Mouse (Mus musculus) kidney, postnatal 0 days (tissue): ENCODE data around the gene Cyp2d22. TPM values are rescaled to one million over a fixed set of nuclear protein-coding genes. Genes with fewer than 3 reads are reported as not detected.

Experiments
- ATAC-seq: fragments of 200-750 bp; cut with Nextera tagmentation; replicated peaks from 2 replicates; pipeline ENCODE4 v1.8.0; 2017; ENCODE audit warnings: low read depth, moderate number of reproducible peaks, moderate TSS enrichment, moderate library complexity; ENCODE audit not compliant: low FRiP score
- DNase-seq: peaks from one replicate; pipeline ENCODE4 v3.0.0-alpha.2; 2016; ENCODE audit warnings: low spot score
- H3K27ac ChIP-seq: fragments of 300-500 bp; sonication (generic); 2 replicates; pipeline ENCODE4 v1.5.1; 2014; ENCODE audit warnings: mild to moderate bottlenecking
- H3K27me3 ChIP-seq: fragments of 300-500 bp; sonication (generic); 2 replicates; pipeline ENCODE4 v1.6.1; 2014; ENCODE audit warnings: low read length, mixed read lengths; ENCODE audit not compliant: insufficient read depth
- H3K36me3 ChIP-seq: fragments of 300-500 bp; sonication (generic); 2 replicates; pipeline ENCODE4 v1.6.1; 2014; ENCODE audit warnings: low read length, mixed read lengths; ENCODE audit not compliant: insufficient read depth
- H3K4me1 ChIP-seq: fragments of 300-500 bp; sonication (generic); replicated peaks from 2 replicates; pipeline ENCODE4 v1.6.1; 2014; ENCODE audit warnings: antibody characterized with exemption, low read length, mixed read lengths; ENCODE audit not compliant: insufficient read depth
- H3K4me2 ChIP-seq: fragments of 300-500 bp; sonication (generic); 2 replicates; pipeline ENCODE4 v1.6.1; 2014; ENCODE audit warnings: mild to moderate bottlenecking, low read length, moderate library complexity, mixed read lengths
- H3K4me3 ChIP-seq: fragments of 300-500 bp; sonication (generic); replicated peaks from 2 replicates; pipeline ENCODE4 v1.5.1; 2014; ENCODE audit warnings: low read depth, low read length
- H3K9ac ChIP-seq: fragments of 300-500 bp; sonication (generic); 2 replicates; pipeline ENCODE4 v1.6.1; 2014; ENCODE audit warnings: low read depth, low read length
- H3K9me3 ChIP-seq: fragments of 300-500 bp; sonication (generic); replicated peaks from 2 replicates; pipeline ENCODE4 v1.6.1; 2016; ENCODE audit warnings: low read length, inconsistent platforms, mixed read lengths
- CTCF ChIP-seq: IDR thresholded peaks from 2 replicates; pipeline ENCODE4 v1.5.1; 2016; ENCODE audit warnings: antibody characterized with exemption, low read depth, mild to moderate bottlenecking, moderate library complexity
- WGBS: fragments of 180-500 bp; shearing (Covaris S2); extraction: QIAGEN DNeasy Blood & Tissue Kit; methylation state at CpG from one replicate; pipeline ENCODE4 v1.1.7; 2014; 5-methylcytosine and 5-hydroxymethylcytosine counted together
- polyA plus RNA-seq: library from polyadenylated mRNA; unstranded; fragments of >200 nt; fragmentation: Nextera tagmentation; extraction: Ambion mirVana; gene quantifications from 2 replicates; pipeline ENCODE4 v1.2.1, GENCODE M21; 2015

Gene Cyp2d22
- polyA plus RNA-seq, 1 experiment from 2014 or later = 16.7 TPM

DNA sequence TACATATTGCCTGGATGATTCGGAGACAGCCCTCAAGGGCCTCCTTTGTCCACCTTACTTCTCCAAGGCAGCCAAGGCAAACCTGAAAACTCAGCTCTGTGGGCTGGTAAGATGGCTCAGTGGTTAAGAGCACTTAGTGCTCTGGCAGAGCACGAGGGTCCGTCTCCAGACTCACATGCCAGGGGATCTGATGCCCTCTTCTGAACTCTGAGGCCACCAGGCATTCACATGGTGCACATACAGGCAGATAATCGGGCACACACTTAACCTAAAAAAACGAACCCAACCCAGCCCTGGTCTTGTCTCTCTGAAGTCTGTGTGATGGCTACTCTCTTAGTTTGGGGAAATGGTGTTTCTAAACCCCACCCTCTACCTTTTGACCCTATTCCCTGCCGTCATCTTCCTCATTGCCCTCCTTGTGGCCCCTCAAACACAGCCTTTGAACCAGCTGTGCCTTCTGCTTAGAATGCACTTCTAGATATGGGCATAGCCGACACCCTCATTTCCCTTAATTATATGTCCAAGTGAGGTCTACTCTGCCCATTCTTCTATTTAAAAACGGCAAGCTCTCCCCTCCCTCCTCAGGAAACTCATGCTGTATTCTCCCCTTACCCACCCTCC is 40.3 kb downstream of the Cyp2d22 start:
- ATAC-seq = no peak
- H3K27ac ChIP-seq = no peak overlapping the region

DNA sequence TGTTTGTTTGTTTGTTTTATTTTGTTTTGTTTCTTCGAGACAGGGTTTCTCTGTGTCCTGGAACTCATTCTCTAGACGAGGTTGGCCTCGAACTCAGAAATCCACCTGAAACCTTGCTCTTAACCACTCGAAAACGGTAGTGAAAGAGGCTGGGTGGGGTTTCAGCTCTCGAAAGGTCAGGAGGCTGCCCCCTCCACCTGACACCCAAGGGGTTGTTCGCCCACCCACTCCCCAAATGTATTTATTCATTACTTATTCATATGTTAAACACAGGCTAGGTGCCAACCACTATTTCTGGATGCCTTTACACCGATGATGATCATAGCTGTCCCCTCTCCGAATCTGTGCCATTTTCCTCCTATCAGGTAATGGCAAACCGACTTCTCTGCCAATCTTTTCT is 40.9 kb downstream of the Cyp2d22 start:
- Histone ChIP-seq H3K9ac (peak overlapping the region; percentile 70; the same call in 1 of the 2 replicates), H3K36me3 (peaks cover 12% of the 10 kb centered on the region), H3K4me2 (peak overlapping the region; percentile 64), H3K27me3 (no peaks in the 10 kb centered on the region), H3K4me1 (peaks cover 30% of the 10 kb centered on the region), H3K9me3 (no peaks in the 10 kb centered on the region), H3K4me3 (peak overlapping the region; percentile 63), H3K27ac (peak overlapping the region; percentile 67; the same call in 1 of the 2 replicates)
- 57% methylated on average over 10 of the region's 10 CpGs for WGBS
- TF ChIP-seq CTCF = no peak
- no peak for DNase-seq
- ATAC-seq = no peak

More for the DNA sequence above, 40.3 kb downstream of the Cyp2d22 start:
- Histone ChIP-seq H3K36me3 (peaks cover 12% of the 10 kb centered on the region), H3K9ac (no peak overlapping the region), H3K4me3 (no peak overlapping the region), H3K4me1 (peaks cover 30% of the 10 kb centered on the region), H3K9me3 (no peaks in the 10 kb centered on the region), H3K4me2 (no peak overlapping the region), H3K27me3 (no peaks in the 10 kb centered on the region)
- no peak for DNase-seq
- 71% methylated on average over 8 of the region's 8 CpGs for WGBS
- no peak for TF ChIP-seq CTCF

- Histone ChIP-seq H3K4me3 (peak within 1 kb of the TSS; percentile 63), H3K36me3 (peaks cover 12% of the 10 kb centered on the region), H3K27me3 (no peaks in the 10 kb centered on the region), H3K4me2 (peak within 1 kb of the TSS; percentile 64), H3K9me3 (no peaks in the 10 kb centered on the region), H3K27ac (peak within 1 kb of the TSS; percentile 67), H3K4me1 (peaks cover 29% of the 10 kb centered on the region), H3K9ac (peak within 1 kb of the TSS; percentile 70)
- whole genome bisulfite sequencing = under 1% methylated on average over 41 of the region's 41 CpGs
- DNase-seq (peak; percentile 98), ATAC-seq (peak; percentile 87)
- TF ChIP-seq CTCF = peak; percentile 41
Observed at GRCm38 (mm10) chr15:82338593-82339112, 41.4 kb downstream of the Cyp2d22 start, which contains the start of the genes Naga, Pheta2 and Smdt1. TSS of gene Naga (minus strand) at chr15:82338925. TSS of gene Pheta2 (plus strand) at chr15:82338942. TSS of gene Smdt1 (plus strand) at chr15:82338959.

- peaks cover 24% of the 10 kb centered on the region for H3K4me1 ChIP-seq
- no peak for TF ChIP-seq CTCF
- H3K4me3 ChIP-seq = peak overlapping the region; percentile 63
- H3K9me3 ChIP-seq = no peaks in the 10 kb centered on the region
- peak overlapping the region; percentile 64 for H3K4me2 ChIP-seq
- H3K27me3 ChIP-seq = no peaks in the 10 kb centered on the region
- ATAC-seq (no peak), DNase-seq (no peak)
- 19% methylated on average over 4 of the region's 4 CpGs for WGBS
- peaks cover 14% of the 10 kb centered on the region for H3K36me3 ChIP-seq
- H3K27ac ChIP-seq = peak overlapping the region; percentile 67
- peak overlapping the region; percentile 70 for H3K9ac ChIP-seq
Observed at GRCm38 (mm10) chr15:82337875-82338274, 42.2 kb downstream of the Cyp2d22 start.

DNA sequence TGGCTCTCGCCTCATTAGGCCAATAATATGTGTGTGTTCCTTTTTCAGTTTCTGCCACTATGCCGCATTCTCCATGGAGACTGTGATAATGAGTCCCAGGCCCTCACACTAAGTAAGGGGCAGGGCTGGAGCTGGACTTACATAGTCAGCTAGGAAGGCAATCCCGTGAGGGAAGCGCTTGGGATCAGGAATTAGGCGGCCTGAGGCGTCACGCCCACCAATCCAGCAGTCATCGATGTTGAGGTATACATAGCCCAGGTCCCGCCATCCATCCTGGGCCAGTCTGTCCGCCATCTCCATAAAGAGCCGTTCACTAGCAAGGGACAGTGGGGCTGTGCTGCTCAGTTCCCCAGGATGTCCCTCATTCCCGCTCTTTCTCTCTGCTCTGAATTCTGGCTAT is 43.4 kb downstream of the Cyp2d22 start:
- Histone ChIP-seq H3K27ac (no peak overlapping the region), H3K4me1 (peaks cover 18% of the 10 kb centered on the region), H3K4me2 (no peak overlapping the region), H3K9ac (no peak overlapping the region), H3K9me3 (no peaks in the 10 kb centered on the region), H3K4me3 (no peak overlapping the region), H3K36me3 (peaks cover 15% of the 10 kb centered on the region), H3K27me3 (no peaks in the 10 kb centered on the region)
- TF ChIP-seq CTCF = no peak
- WGBS = 84% methylated on average over 12 of the region's 12 CpGs
- no peak for ATAC-seq
- DNase-seq = no peak

DNA sequence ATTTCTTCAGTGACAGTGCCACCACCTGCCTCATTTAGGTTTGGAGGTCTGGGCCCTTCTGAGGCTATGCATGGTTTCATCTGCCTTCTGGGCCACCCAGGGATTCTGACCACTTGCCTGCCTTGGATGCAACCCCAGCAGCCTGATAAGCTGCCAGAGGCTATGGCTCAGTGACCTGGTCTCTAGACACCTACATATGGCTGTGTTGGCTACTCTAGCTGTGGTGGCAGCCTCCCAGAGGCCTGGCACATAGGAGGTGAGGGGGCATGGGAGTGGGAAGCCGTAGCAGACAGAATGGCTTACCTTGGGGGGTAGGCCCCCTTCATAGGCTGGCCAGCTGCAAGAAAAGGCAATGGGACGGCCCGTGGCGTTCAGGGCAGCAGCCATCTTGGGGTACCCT is 44.9 kb downstream of the Cyp2d22 start:
- H3K4me1 ChIP-seq = peaks cover 9% of the 10 kb centered on the region
- no peaks in the 10 kb centered on the region for H3K9me3 ChIP-seq
- H3K4me3 ChIP-seq = no peak overlapping the region
- no peak overlapping the region for H3K27ac ChIP-seq
- no peak for TF ChIP-seq CTCF
- peaks cover 15% of the 10 kb centered on the region for H3K36me3 ChIP-seq
- 100% methylated on average over 4 of the region's 4 CpGs for WGBS
- ATAC-seq (no peak), DNase-seq (no peak)
- H3K9ac ChIP-seq = no peak overlapping the region
- H3K4me2 ChIP-seq = no peak overlapping the region
- H3K27me3 ChIP-seq = no peaks in the 10 kb centered on the region
